Mouse (Mus musculus) embryonic facial prominence, embryonic 14.5 days (tissue): ENCODE data around the gene Polr1e. TPM values are rescaled to one million over a fixed set of nuclear protein-coding genes. Genes with fewer than 3 reads are reported as not detected.
A peak's percentile ranks its signal among the peaks of the same experiment; 100 is the strongest.
"Not testable (repeated sequence)": the region's sequence is repeated elsewhere in the genome, so short reads cannot be mapped to it uniquely, and the experiment has no call there.

Experiments used
- ATAC-seq: fragments of 200-750 bp; cut with Nextera tagmentation; 2 replicates; pipeline ENCODE4 v1.8.0; 2017; ENCODE audit warnings: low read depth, moderate number of reproducible peaks, moderate TSS enrichment
- DNase-seq: peaks from one replicate; pipeline ENCODE4 v3.0.0-alpha.2; 2015; ENCODE audit warnings: low spot score
- H3K27ac ChIP-seq: fragments of 300-500 bp; sonication (generic); replicated peaks from 2 replicates; pipeline ENCODE4 v1.5.1; 2014; ENCODE audit warnings: low read depth, mild to moderate bottlenecking, low read length, moderate library complexity
- H3K27me3 ChIP-seq: fragments of 300-500 bp; sonication (generic); replicated peaks from 2 replicates; pipeline ENCODE4 v1.6.1; 2014; ENCODE audit warnings: low read length; ENCODE audit not compliant: control insufficient read depth, insufficient read depth
- H3K36me3 ChIP-seq: fragments of 300-500 bp; sonication (generic); 2 replicates; pipeline ENCODE4 v1.6.1; 2014; ENCODE audit warnings: low read length, mixed read lengths; ENCODE audit not compliant: control insufficient read depth, insufficient read depth
- H3K4me1 ChIP-seq: fragments of 300-500 bp; sonication (generic); 2 replicates; pipeline ENCODE4 v1.6.1; 2014; ENCODE audit warnings: antibody characterized with exemption, low read length; ENCODE audit not compliant: control insufficient read depth, insufficient read depth
- H3K4me2 ChIP-seq: fragments of 300-500 bp; sonication (generic); 2 replicates; pipeline ENCODE4 v1.6.1; 2014; ENCODE audit warnings: low read depth, mild to moderate bottlenecking, low read length, moderate library complexity, mixed read lengths
- H3K4me3 ChIP-seq: fragments of 300-500 bp; sonication (generic); 2 replicates; pipeline ENCODE4 v1.5.1; 2014; ENCODE audit warnings: low read depth, mild to moderate bottlenecking, low read length
- H3K9ac ChIP-seq: fragments of 300-500 bp; sonication (generic); 2 replicates; pipeline ENCODE4 v1.6.1; 2014; ENCODE audit warnings: low read depth, mild to moderate bottlenecking, low read length, moderate library complexity, mixed read lengths
- H3K9me3 ChIP-seq: fragments of 300-500 bp; sonication (generic); 2 replicates; pipeline ENCODE4 v1.6.1; 2016; ENCODE audit warnings: low read length; ENCODE audit not compliant: control insufficient read depth
- WGBS: fragments of 180-500 bp; shearing (Covaris S2); extraction: QIAGEN DNeasy Blood & Tissue Kit; methylation state at CpG from one replicate; pipeline ENCODE4 v1.1.7; 2014; 5-methylcytosine and 5-hydroxymethylcytosine counted together
- polyA plus RNA-seq: library from polyadenylated mRNA; unstranded; fragments of >200 nt; fragmentation: Nextera tagmentation; extraction: Ambion mirVana; gene quantifications from 2 replicates; pipeline ENCODE4 v1.2.1, GENCODE M21; 2014

Gene Polr1e
- polyA plus RNA-seq, 1 experiment from 2014 or later, result 33.7 TPM

DNA sequence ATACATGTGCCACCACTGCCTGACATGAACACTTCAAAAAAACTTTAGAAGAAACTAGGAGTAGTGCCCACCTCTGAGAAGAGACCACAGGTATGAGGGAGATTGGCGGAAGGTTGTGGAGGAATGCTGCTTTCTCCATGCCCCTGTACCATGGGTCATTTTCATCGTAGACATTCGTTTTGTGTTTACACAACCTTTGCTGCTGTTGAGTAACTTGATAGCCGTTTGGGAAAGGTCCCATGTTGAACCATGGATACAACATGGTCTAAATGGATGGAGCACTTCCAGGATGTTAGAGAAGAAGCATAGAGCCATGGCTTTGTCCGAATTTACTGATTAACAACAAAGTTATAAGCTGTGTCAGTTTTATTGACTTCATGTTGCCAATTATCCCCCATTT is 40.2 kb upstream of the Polr1e start:
- Histone ChIP-seq H3K4me1 (peaks cover 13% of the 10 kb centered on the region), H3K9me3 (0 out of 2 replicates have a peak, but pooled peaks cover 3% of the 10 kb centered on the region), H3K9ac (no peak overlapping the region), H3K27ac (no peak overlapping the region), H3K36me3 (no peaks in the 10 kb centered on the region), H3K4me2 (no peak overlapping the region), H3K4me3 (no peak overlapping the region), H3K27me3 (no peaks in the 10 kb centered on the region)
- ATAC-seq (no peak), DNase-seq (no peak)
- WGBS, result 74% methylated on average over 5 of the region's 5 CpGs

- Histone ChIP-seq H3K4me3 (no peak overlapping the region), H3K9me3 (0 out of 2 replicates have a peak, but pooled peaks cover 3% of the 10 kb centered on the region), H3K4me1 (peaks cover 13% of the 10 kb centered on the region), H3K9ac (no peak overlapping the region), H3K4me2 (no peak overlapping the region), H3K36me3 (peaks cover 12% of the 10 kb centered on the region; the same call in 1 of the 2 replicates), H3K27me3 (no peaks in the 10 kb centered on the region), H3K27ac (no peak overlapping the region)
- WGBS, result 68% methylated on average over 7 of the region's 7 CpGs
- DNase-seq (no peak), ATAC-seq (no peak)
These were observed 38.5 kb upstream of the Polr1e start for GRCm38 (mm10) chr4:44979794-44980338.

DNA sequence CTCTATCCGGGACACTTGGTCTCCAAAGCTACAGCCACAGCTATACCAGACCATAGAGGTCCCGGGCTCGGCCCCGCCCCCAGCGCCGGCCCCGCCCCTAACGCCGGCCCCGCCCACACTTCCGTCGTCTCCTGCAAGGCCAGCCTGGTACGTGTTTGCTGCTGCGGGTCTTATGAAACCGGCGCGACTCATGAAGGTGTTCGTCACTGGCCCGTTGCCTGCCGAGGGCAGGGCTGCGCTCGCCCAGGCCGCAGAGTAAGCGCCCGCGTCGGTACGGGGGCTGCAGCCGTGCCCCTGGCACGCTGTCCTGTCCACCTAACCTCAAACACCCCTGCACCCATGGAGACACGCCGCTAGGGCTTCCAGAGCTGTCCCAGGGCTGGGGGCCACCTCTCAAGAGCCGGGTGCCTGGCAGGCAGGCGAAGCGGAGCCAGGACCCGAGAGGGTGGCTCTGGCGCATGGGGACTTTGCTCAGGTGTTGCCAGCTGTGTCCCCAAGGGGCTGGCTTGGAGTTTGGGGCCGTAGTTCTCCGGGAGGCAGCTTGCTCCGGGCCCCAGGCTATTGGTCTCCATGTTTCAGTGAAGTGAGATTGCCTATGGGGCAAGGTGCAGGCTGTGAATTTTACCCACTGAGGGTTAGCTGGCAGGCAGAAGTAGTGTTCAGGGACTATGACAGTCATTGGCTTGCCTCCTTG is 37.0 kb upstream of the Polr1e start, which contains the start of gene Grhpr:
Gene Grhpr, plus strand, starts transcription at position 116 of the 694 bp plus-strand sequence.
- DNase-seq, result peak; percentile 87
- Histone ChIP-seq H3K4me2 (peak within 1 kb of the TSS; percentile 97), H3K9ac (peak within 1 kb of the TSS; percentile 84), H3K27ac (peak within 1 kb of the TSS; percentile 63), H3K4me1 (peaks cover 13% of the 10 kb centered on the region), H3K9me3 (0 out of 2 replicates have a peak, but pooled peaks cover 3% of the 10 kb centered on the region), H3K27me3 (no peaks in the 10 kb centered on the region), H3K36me3 (peaks cover 28% of the 10 kb centered on the region; the same call in 1 of the 2 replicates), H3K4me3 (peak within 1 kb of the TSS; percentile 78)
- peak; percentile 97 for ATAC-seq
- WGBS, result 2% methylated on average over 25 of the region's 40 CpGs

DNA sequence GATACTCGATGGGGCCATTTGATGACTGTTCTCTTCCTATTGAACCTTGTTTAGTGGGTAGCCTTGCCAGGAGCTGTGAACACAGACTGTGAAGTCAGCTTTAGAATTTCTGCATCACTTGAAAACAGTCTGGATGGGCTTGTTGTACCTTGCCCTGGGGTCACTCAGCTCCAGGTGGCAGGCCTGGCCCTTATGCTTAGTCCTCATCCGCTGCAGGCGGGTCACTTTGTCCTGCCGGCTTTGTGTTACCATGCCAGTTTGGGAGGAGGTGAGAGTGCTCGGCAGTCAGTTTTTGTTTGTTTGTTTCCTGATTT is 36.5 kb upstream of the Polr1e start:
- H3K36me3 ChIP-seq, result peaks cover 30% of the 10 kb centered on the region; the same call in 1 of the 2 replicates
- no peak for ATAC-seq
- peak overlapping the region; percentile 84 for H3K9ac ChIP-seq
- WGBS, result 22% methylated on average over 5 of the region's 5 CpGs
- peaks cover 13% of the 10 kb centered on the region for H3K4me1 ChIP-seq
- H3K4me3 ChIP-seq, result peak overlapping the region; percentile 78
- no peak overlapping the region for H3K27ac ChIP-seq
- H3K9me3 ChIP-seq, result 0 out of 2 replicates have a peak, but pooled peaks cover 1% of the 10 kb centered on the region
- no peaks in the 10 kb centered on the region for H3K27me3 ChIP-seq
- peak overlapping the region; percentile 97 for H3K4me2 ChIP-seq
- DNase-seq, result no peak

GRCm38 (mm10) chr4:44982440-44983130 is 35.8 kb upstream of the Polr1e start:
- 71% methylated on average over 11 of the region's 11 CpGs for WGBS
- H3K36me3 ChIP-seq, result peaks cover 35% of the 10 kb centered on the region
- no peaks in the 10 kb centered on the region for H3K27me3 ChIP-seq
- H3K4me3 ChIP-seq, result peak overlapping the region; percentile 78; the same call in 1 of the 2 replicates
- H3K4me1 ChIP-seq, result peaks cover 13% of the 10 kb centered on the region
- H3K9ac ChIP-seq, result peak overlapping the region; percentile 84; the same call in 1 of the 2 replicates
- no peak for DNase-seq
- ATAC-seq, result no peak
- H3K27ac ChIP-seq, result no peak overlapping the region
- H3K9me3 ChIP-seq, result no peaks in the 10 kb centered on the region
- H3K4me2 ChIP-seq, result peak overlapping the region; percentile 97

- Histone ChIP-seq H3K4me1 (peaks cover 13% of the 10 kb centered on the region), H3K27me3 (no peaks in the 10 kb centered on the region), H3K36me3 (peaks cover 41% of the 10 kb centered on the region), H3K4me2 (no peak overlapping the region), H3K4me3 (no peak overlapping the region), H3K27ac (no peak overlapping the region), H3K9me3 (no peaks in the 10 kb centered on the region), H3K9ac (no peak overlapping the region)
- WGBS, result 81% methylated on average over 10 of the region's 10 CpGs
- DNase-seq (no peak), ATAC-seq (no peak)
These were observed 35.1 kb upstream of the Polr1e start for GRCm38 (mm10) chr4:44983131-44983740.

- ATAC-seq, result no peak
- Histone ChIP-seq H3K9me3 (no peaks in the 10 kb centered on the region), H3K9ac (no peak overlapping the region), H3K27ac (no peak overlapping the region), H3K4me1 (no peaks in the 10 kb centered on the region), H3K4me2 (no peak overlapping the region), H3K36me3 (peaks cover 72% of the 10 kb centered on the region), H3K27me3 (no peaks in the 10 kb centered on the region), H3K4me3 (no peak overlapping the region)
- no peak for DNase-seq
- WGBS, result 76% methylated on average over 5 of the region's 5 CpGs
These were observed 27.8 kb upstream of the Polr1e start for GRCm38 (mm10) chr4:44990560-44990959.

- not testable (repeated sequence) for DNase-seq, ATAC-seq, H3K27me3 ChIP-seq, H3K9me3 ChIP-seq, H3K9ac ChIP-seq, H3K4me1 ChIP-seq, H3K4me2 ChIP-seq, H3K4me3 ChIP-seq, H3K27ac ChIP-seq
- 92% methylated on average over 11 of the region's 11 CpGs for WGBS
- H3K36me3 ChIP-seq, result peaks cover 59% of the 10 kb centered on the region
These were observed 26.1 kb upstream of the Polr1e start for GRCm38 (mm10) chr4:44992330-44992729.
